Mouse (Mus musculus): Measurements from ENCODE around the gene Cops7a. TPM values are rescaled to one million over a fixed set of nuclear protein-coding genes. Genes with fewer than 3 reads are reported as not detected.

Cops7a gene
- polyA plus RNA-seq, 1 experiment from 2014 or later: 143 TPM

GRCm38 (mm10) chr6:124931525-124932313, 33.6 kb downstream of the Cops7a start:
- peak overlapping the region; percentile 96 for H3K4me2 ChIP-seq
- peaks cover 22% of the 10 kb centered on the region for H3K4me1 ChIP-seq
- 2% methylated on average over 47 of the region's 48 CpGs for WGBS
- ATAC-seq (ENCODE audit: extremely low read depth, insufficient number of reproducible peaks, low FRiP score, low TSS enrichment): no peak
- no peaks in the 10 kb centered on the region for H3K27me3 ChIP-seq (replicated peaks)
- H3K27ac ChIP-seq (replicated peaks): peak overlapping the region; percentile 98
- peak overlapping the region; percentile 94 for H3K4me3 ChIP-seq
- no peaks in the 10 kb centered on the region for H3K9me3 ChIP-seq
- peak overlapping the region; percentile 99 for H3K9ac ChIP-seq
- H3K36me3 ChIP-seq: peaks cover 43% of the 10 kb centered on the region

- peaks cover 29% of the 10 kb centered on the region for H3K4me1 ChIP-seq
- H3K27ac ChIP-seq (replicated peaks): peak within 1 kb of the TSS; percentile 98
- H3K9me3 ChIP-seq: no peaks in the 10 kb centered on the region
- ATAC-seq (ENCODE audit: extremely low read depth, insufficient number of reproducible peaks, low FRiP score, low TSS enrichment): peak; percentile 88
- peaks cover 35% of the 10 kb centered on the region for H3K36me3 ChIP-seq
- H3K4me3 ChIP-seq: peak within 1 kb of the TSS; percentile 94
- peak within 1 kb of the TSS; percentile 99 for H3K9ac ChIP-seq
- WGBS: under 1% methylated on average over 55 of the region's 64 CpGs
- no peaks in the 10 kb centered on the region for H3K27me3 ChIP-seq (replicated peaks)
- peak within 1 kb of the TSS; percentile 96 for H3K4me2 ChIP-seq
Observed at GRCm38 (mm10) chr6:124930754-124931524, 34.4 kb downstream of the Cops7a start, which contains the start of gene Mlf2. Gene Mlf2 (plus strand): TSS chr6:124931386.

DNA sequence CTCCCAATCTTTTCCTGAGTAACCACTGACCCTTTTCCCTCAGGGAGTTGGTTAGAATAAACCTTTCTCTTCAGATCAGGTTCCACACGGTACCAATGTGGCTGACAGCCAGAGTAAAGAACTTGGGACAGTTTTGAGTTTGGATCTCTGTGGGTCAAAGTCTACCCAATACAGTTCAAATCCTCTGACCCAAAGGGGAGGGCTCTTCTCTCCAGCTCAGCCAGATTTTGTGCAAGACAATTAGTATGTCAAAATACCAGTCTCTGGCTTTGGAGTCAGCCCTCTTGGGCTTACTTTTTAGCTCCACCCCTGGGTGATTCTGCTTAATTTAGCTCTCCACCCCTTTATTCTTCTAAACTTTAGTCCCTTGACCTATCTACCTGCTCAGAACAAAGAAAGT, 35.1 kb downstream of the Cops7a start:
- Histone ChIP-seq H3K4me2 (peak overlapping the region; percentile 62), H3K4me1 (peaks cover 36% of the 10 kb centered on the region), H3K27ac (replicated peaks) (peak overlapping the region; percentile 98), H3K9ac (peak overlapping the region; percentile 71), H3K9me3 (no peaks in the 10 kb centered on the region), H3K27me3 (replicated peaks) (no peaks in the 10 kb centered on the region), H3K36me3 (peaks cover 28% of the 10 kb centered on the region), H3K4me3 (peak overlapping the region; percentile 94)
- WGBS: 44% methylated on average over 1 of the region's 1 CpGs
- no peak for ATAC-seq (ENCODE audit: extremely low read depth, insufficient number of reproducible peaks, low FRiP score, low TSS enrichment)

DNA sequence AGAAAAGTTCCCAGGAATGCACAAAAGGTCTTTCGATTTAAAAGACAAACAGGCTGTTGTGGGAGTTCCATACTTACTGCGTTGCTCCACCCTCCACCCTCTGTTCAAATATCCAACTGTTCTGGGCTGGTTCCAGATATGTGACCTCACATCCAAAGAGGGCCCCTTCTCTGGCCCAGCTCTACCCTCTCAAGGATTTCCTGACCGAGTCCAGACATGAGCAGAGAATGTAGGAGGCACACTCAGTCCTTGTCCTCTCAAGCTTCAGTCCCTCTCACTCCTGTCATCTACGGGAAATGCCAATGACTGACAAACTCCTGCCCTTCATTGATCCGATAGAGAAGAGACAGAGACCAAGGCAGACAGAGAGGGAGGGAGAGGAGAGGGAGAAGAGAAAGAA, 39.4 kb downstream of the Cops7a start:
- Histone ChIP-seq H3K4me3 (peak overlapping the region; percentile 27), H3K9me3 (no peaks in the 10 kb centered on the region), H3K27ac (replicated peaks) (peak overlapping the region; percentile 89), H3K4me1 (peaks cover 39% of the 10 kb centered on the region), H3K36me3 (no peaks in the 10 kb centered on the region), H3K9ac (peak overlapping the region; percentile 73), H3K27me3 (replicated peaks) (no peaks in the 10 kb centered on the region), H3K4me2 (peak overlapping the region; percentile 56)
- no peak for ATAC-seq (ENCODE audit: extremely low read depth, insufficient number of reproducible peaks, low FRiP score, low TSS enrichment)
- 16% methylated on average over 5 of the region's 5 CpGs for WGBS

DNA sequence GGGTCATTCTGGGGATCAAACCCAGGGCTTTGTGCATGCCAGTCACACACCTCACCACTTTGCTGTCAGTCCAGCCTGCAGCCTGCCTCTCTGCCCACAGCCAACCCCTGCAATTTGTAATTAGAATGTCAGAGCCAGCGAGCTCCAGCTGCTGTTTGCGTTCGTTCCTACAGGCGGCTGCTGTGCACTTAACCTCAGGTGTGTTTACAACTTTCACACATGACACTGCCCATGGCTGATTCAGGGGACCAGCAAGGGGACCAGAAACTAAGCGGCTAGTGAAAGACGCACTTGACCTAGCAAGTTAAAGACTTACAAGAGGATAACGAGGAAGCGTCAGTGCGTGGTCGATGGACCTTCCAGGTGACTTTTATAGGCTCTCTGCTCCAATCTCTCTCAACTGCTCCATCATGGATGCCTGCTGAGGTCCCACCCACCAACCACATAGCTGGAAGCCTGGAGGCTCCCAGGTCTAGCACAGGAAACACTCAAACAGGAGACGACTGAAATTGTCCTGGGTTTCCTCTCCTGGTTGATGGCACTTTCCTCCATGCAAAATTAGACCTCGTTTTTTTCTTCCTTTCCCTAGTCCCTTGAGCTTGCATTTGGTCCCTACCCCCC, 40.1 kb downstream of the Cops7a start:
- H3K27ac ChIP-seq (replicated peaks): peak overlapping the region; percentile 89
- WGBS: 32% methylated on average over 12 of the region's 12 CpGs
- ATAC-seq (ENCODE audit: extremely low read depth, insufficient number of reproducible peaks, low FRiP score, low TSS enrichment): no peak
- H3K9me3 ChIP-seq: no peaks in the 10 kb centered on the region
- peaks cover 43% of the 10 kb centered on the region for H3K4me1 ChIP-seq
- H3K36me3 ChIP-seq: no peaks in the 10 kb centered on the region
- peak overlapping the region; percentile 27 for H3K4me3 ChIP-seq
- H3K4me2 ChIP-seq: peak overlapping the region; percentile 56
- peak overlapping the region; percentile 73 for H3K9ac ChIP-seq
- no peaks in the 10 kb centered on the region for H3K27me3 ChIP-seq (replicated peaks)

DNA sequence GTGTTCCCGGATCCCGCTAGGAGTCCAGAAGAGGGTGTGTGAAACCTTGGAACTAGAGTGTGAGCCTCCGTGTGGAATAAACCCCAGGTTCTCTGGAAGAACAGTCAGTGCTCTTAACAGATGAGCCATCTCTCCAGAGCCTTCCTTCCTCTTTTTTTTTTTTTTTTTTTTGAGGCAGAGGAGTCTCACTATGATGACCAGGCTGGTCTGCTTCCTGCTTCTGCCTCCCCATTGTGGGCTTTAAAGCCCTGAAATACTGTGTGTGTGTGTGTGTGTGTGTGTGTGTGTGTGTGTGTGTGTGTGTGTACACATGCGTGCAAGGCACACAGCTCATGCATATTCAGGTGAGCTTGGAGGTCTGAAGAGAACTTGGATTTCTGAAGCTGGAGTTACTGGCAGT, 43.8 kb downstream of the Cops7a start:
- H3K36me3 ChIP-seq: no peaks in the 10 kb centered on the region
- peaks cover 53% of the 10 kb centered on the region for H3K4me1 ChIP-seq
- WGBS: 67% methylated on average over 4 of the region's 4 CpGs
- H3K9me3 ChIP-seq: no peaks in the 10 kb centered on the region
- H3K4me2 ChIP-seq: no peak overlapping the region
- H3K27ac ChIP-seq (replicated peaks): peak overlapping the region; percentile 98
- no peak for ATAC-seq (ENCODE audit: extremely low read depth, insufficient number of reproducible peaks, low FRiP score, low TSS enrichment)
- H3K9ac ChIP-seq: peak overlapping the region; percentile 40; the same call in 1 of the 2 replicates
- H3K27me3 ChIP-seq (replicated peaks): no peaks in the 10 kb centered on the region
- no peak overlapping the region for H3K4me3 ChIP-seq

GRCm38 (mm10) chr6:124920318-124921085, 44.8 kb downstream of the Cops7a start:
- H3K4me3 ChIP-seq: peak overlapping the region; percentile 43

DNA sequence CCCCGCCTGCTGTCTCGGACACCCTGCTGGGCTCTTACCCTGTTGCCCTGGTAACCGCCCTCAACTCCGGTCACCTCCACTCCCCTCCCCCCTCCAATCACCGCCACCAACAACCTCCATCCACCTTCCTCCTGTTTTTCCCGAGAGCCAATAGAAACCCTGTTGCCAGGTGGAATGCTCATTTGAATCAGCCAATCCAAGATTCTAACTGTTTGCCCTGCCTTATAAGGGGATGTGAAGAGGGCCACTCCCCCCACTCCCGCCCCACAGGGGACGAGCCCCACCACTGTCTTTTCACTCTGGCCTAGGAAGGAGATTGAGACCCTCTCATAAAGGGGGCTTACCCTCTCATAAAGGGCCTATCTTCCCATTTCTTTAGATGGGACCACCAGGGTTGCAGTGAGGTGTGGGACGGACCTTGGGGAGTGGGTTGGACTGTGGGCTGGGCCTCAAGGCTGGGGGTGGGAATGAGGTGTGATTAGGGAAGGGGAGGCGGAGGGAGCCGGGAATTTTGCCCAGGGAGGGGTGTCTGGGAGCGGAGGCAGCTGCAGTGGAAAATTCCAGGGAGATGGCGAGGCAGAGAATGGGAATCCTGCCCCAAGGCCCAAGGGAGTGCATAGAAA, 45.5 kb downstream of the Cops7a start, which contains the start of gene Ptms:
TSS of gene Ptms (minus strand) at position 409 of the 623 bp plus-strand sequence.
- Histone ChIP-seq H3K27me3 (replicated peaks) (no peaks in the 10 kb centered on the region), H3K9me3 (no peaks in the 10 kb centered on the region), H3K4me2 (peak within 1 kb of the TSS; percentile 100), H3K27ac (replicated peaks) (peak within 1 kb of the TSS; percentile 100), H3K4me3 (peak within 1 kb of the TSS; percentile 43), H3K36me3 (peaks cover 3% of the 10 kb centered on the region), H3K4me1 (peaks cover 52% of the 10 kb centered on the region), H3K9ac (peak within 1 kb of the TSS; percentile 100)
- WGBS: 2% methylated on average over 13 of the region's 13 CpGs
- ATAC-seq (ENCODE audit: extremely low read depth, insufficient number of reproducible peaks, low FRiP score, low TSS enrichment): peak; percentile 75

More at GRCm38 (mm10) chr6:124920318-124921085, 44.8 kb downstream of the Cops7a start:
- peaks cover 52% of the 10 kb centered on the region for H3K4me1 ChIP-seq
- H3K9ac ChIP-seq: peak overlapping the region; percentile 77
- no peaks in the 10 kb centered on the region for H3K27me3 ChIP-seq (replicated peaks)
- 27% methylated on average over 9 of the region's 9 CpGs for WGBS
- no peaks in the 10 kb centered on the region for H3K9me3 ChIP-seq
- ATAC-seq (ENCODE audit: extremely low read depth, insufficient number of reproducible peaks, low FRiP score, low TSS enrichment): no peak
- H3K36me3 ChIP-seq: no peaks in the 10 kb centered on the region
- peak overlapping the region; percentile 100 for H3K4me2 ChIP-seq
- H3K27ac ChIP-seq (replicated peaks): peak overlapping the region; percentile 98

DNA sequence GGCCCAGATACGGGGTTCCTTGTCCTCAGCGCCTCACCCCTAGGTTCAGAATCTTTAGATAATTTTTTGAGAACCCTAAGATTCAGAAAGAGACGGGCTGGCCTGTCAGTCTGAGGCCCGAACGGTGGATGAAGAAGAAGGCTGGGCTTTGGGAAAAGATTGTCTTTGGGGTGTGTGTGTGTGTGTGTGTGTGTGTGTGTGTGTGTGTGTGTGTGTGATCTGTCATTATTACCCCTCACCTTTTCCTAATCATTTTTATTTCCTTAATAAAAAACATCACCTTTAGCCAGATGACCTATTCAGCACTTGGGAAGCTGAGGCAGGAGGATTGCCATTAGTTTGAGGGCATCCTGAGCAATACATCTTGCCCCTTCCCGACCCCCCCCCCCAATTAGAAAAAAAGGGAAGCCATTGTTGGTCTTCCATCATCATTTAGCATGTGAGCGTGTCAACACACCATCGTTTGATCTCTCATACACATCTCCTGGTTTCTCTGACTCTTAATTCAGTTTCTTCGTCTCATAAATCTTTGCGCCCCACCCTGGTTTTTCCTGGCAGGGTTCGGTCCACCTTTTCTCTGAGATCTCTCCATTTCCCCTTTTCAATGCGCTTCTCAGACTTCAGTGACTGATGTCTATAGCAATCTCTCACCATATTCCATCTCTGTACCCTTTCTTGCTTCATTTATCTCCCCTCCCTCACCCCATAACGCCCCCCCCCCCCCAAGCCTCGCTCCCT, 46.3 kb downstream of the Cops7a start:
- Histone ChIP-seq H3K4me1 (peaks cover 58% of the 10 kb centered on the region), H3K4me2 (peak overlapping the region; percentile 100), H3K9me3 (no peaks in the 10 kb centered on the region), H3K4me3 (peak overlapping the region; percentile 94), H3K27ac (replicated peaks) (peak overlapping the region; percentile 100), H3K9ac (peak overlapping the region; percentile 100), H3K27me3 (replicated peaks) (no peaks in the 10 kb centered on the region), H3K36me3 (peaks cover 10% of the 10 kb centered on the region)
- no peak for ATAC-seq (ENCODE audit: extremely low read depth, insufficient number of reproducible peaks, low FRiP score, low TSS enrichment)
- 27% methylated on average over 13 of the region's 14 CpGs for WGBS

DNA sequence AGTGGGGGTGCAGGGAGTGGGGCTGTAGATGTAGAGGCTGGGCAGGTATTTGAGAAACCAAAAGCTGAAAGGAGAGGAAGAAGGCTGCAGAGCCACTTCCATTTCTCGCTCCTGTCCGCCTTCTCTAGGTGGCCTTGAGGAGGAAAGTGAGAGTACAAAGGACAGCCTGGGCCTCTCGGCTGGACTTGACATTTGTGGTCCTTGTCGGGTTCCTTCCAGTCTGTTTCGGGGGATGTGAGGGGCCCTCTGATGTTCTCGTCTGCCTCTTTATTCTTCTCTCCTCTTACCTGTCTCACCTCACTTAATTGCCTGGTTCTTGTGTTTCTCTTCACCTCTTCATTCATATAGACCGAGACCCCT, 47.0 kb downstream of the Cops7a start:
- peak overlapping the region; percentile 94 for H3K4me3 ChIP-seq
- peak overlapping the region; percentile 100 for H3K9ac ChIP-seq
- H3K4me2 ChIP-seq: peak overlapping the region; percentile 100
- peaks cover 66% of the 10 kb centered on the region for H3K4me1 ChIP-seq
- peaks cover 18% of the 10 kb centered on the region for H3K36me3 ChIP-seq
- 11% methylated on average over 7 of the region's 7 CpGs for WGBS
- H3K27ac ChIP-seq (replicated peaks): peak overlapping the region; percentile 100
- no peak for ATAC-seq (ENCODE audit: extremely low read depth, insufficient number of reproducible peaks, low FRiP score, low TSS enrichment)
- no peaks in the 10 kb centered on the region for H3K9me3 ChIP-seq
- no peaks in the 10 kb centered on the region for H3K27me3 ChIP-seq (replicated peaks)

Data from heart, embryonic 13.5 days (tissue).